Mouse (Mus musculus): Measurements from ENCODE around the gene Hoxb1. TPM values are rescaled to one million over a fixed set of nuclear protein-coding genes. Genes with fewer than 3 reads are reported as not detected.

Hoxb1 gene
- polyA plus RNA-seq, 2 experiments = 0.11 TPM; not detected in 1

GRCm38 (mm10) chr11:96343206-96343745 lies 22.3 kb upstream of the Hoxb1 start:
- no peak for TF ChIP-seq POLR2A (IDR thresholded peaks at IDR 0.05; ENCODE audit: borderline replicate concordance, extremely low read depth, insufficient read depth, insufficient read length)
- 45% methylated on average over 2 of the region's 2 CpGs for WGBS
- Histone ChIP-seq H3K36me3 (ENCODE audit: control insufficient read depth, insufficient read depth, low read length) (no peaks in the 10 kb centered on the region), H3K9me3 (ENCODE audit: control insufficient read depth, low read length) (no peaks in the 10 kb centered on the region), H3K27me3 (ENCODE audit: control insufficient read depth, insufficient read depth, low read length) (peaks cover 97% of the 10 kb centered on the region), H3K9ac (ENCODE audit: low read depth, low read length, severe bottlenecking) (no peak overlapping the region), H3K4me2 (replicated peaks; ENCODE audit: low read depth, low read length, severe bottlenecking) (no peak overlapping the region), H3K27ac (replicated peaks; ENCODE audit: low read depth, low read length) (no peak overlapping the region), H3K4me3 (replicated peaks; ENCODE audit: low read length) (no peak overlapping the region), H3K4me1 (ENCODE audit: control insufficient read depth, insufficient read depth, low read length) (no peaks in the 10 kb centered on the region)
- DNase-seq (ENCODE audit: low spot score) (no peak), ATAC-seq (ENCODE audit: low FRiP score, low read depth) (no peak)

DNA sequence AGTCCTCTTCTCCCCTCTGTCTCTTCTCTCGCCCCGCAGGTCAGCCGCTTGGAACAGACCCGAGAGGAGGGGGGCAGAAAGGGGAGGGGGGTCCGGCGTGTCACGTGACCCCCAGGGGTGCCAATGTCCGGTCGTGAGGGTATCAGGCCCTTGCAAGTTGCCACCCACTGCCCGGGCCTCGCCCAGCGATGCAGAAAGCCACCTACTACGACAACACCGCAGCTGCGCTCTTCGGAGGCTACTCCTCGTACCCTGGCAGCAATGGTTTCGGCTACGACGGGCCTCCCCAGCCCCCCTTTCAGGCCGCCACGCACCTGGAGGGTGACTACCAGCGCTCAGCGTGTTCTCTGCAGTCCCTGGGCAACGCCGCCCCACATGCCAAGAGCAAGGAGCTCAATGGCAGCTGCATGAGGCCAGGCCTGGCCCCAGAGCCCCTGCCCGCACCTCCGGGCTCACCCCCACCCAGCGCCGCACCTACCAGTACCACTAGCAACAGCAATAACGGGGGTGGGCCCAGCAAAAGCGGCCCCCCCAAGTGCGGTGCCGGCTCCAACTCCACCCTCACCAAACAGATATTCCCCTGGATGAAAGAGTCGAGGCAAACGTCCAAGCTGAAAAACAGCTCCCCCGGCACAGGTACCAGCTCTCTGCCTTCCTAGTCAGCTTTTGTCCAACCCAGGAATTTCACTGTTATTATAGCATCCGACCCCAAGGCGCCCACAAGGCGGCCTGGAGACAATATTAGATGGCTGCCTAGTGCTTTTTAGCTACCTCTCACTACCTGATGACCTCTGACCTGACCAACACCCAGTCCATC lies 21.3 kb upstream of the Hoxb1 start:
- Histone ChIP-seq H3K27ac (replicated peaks; ENCODE audit: low read depth, low read length) (0 out of 2 replicates have a peak overlapping the region, but pooled peaks have one; percentile 38), H3K4me1 (ENCODE audit: control insufficient read depth, insufficient read depth, low read length) (no peaks in the 10 kb centered on the region), H3K4me3 (replicated peaks; ENCODE audit: low read length) (no peak overlapping the region), H3K9ac (ENCODE audit: low read depth, low read length, severe bottlenecking) (no peak overlapping the region), H3K36me3 (ENCODE audit: control insufficient read depth, insufficient read depth, low read length) (no peaks in the 10 kb centered on the region), H3K9me3 (ENCODE audit: control insufficient read depth, low read length) (no peaks in the 10 kb centered on the region), H3K27me3 (ENCODE audit: control insufficient read depth, insufficient read depth, low read length) (peaks cover 97% of the 10 kb centered on the region), H3K4me2 (replicated peaks; ENCODE audit: low read depth, low read length, severe bottlenecking) (no peak overlapping the region)
- no peak for DNase-seq (ENCODE audit: low spot score)
- 10% methylated on average over 34 of the region's 40 CpGs for WGBS
- no peak for TF ChIP-seq POLR2A (IDR thresholded peaks at IDR 0.05; ENCODE audit: borderline replicate concordance, extremely low read depth, insufficient read depth, insufficient read length)
- ATAC-seq (ENCODE audit: low FRiP score, low read depth) = no peak

GRCm38 (mm10) chr11:96344878-96345159 lies 20.7 kb upstream of the Hoxb1 start:
- H3K36me3 ChIP-seq (ENCODE audit: control insufficient read depth, insufficient read depth, low read length) = no peaks in the 10 kb centered on the region
- no peak overlapping the region for H3K4me2 ChIP-seq (replicated peaks; ENCODE audit: low read depth, low read length, severe bottlenecking)
- no peaks in the 10 kb centered on the region for H3K9me3 ChIP-seq (ENCODE audit: control insufficient read depth, low read length)
- H3K9ac ChIP-seq (ENCODE audit: low read depth, low read length, severe bottlenecking) = no peak overlapping the region
- WGBS = 6% methylated on average over 6 of the region's 6 CpGs
- peaks cover 97% of the 10 kb centered on the region for H3K27me3 ChIP-seq (ENCODE audit: control insufficient read depth, insufficient read depth, low read length)
- TF ChIP-seq POLR2A (IDR thresholded peaks at IDR 0.05; ENCODE audit: borderline replicate concordance, extremely low read depth, insufficient read depth, insufficient read length) = no peak
- no peaks in the 10 kb centered on the region for H3K4me1 ChIP-seq (ENCODE audit: control insufficient read depth, insufficient read depth, low read length)
- ATAC-seq (ENCODE audit: low FRiP score, low read depth) = no peak
- DNase-seq (ENCODE audit: low spot score) = no peak
- H3K27ac ChIP-seq (replicated peaks; ENCODE audit: low read depth, low read length) = no peak overlapping the region
- peak overlapping the region; percentile 17; the same call in 1 of the 2 replicates for H3K4me3 ChIP-seq (replicated peaks; ENCODE audit: low read length)

- no peak for ATAC-seq (ENCODE audit: low FRiP score, low read depth)
- H3K9me3 ChIP-seq (ENCODE audit: control insufficient read depth, low read length) = no peaks in the 10 kb centered on the region
- WGBS = 2% methylated on average over 39 of the region's 56 CpGs
- H3K4me2 ChIP-seq (replicated peaks; ENCODE audit: low read depth, low read length, severe bottlenecking) = peak overlapping the region; percentile 35
- H3K9ac ChIP-seq (ENCODE audit: low read depth, low read length, severe bottlenecking) = no peak overlapping the region
- DNase-seq (ENCODE audit: low spot score) = no peak
- no peak for TF ChIP-seq POLR2A (IDR thresholded peaks at IDR 0.05; ENCODE audit: borderline replicate concordance, extremely low read depth, insufficient read depth, insufficient read length)
- peaks cover 97% of the 10 kb centered on the region for H3K27me3 ChIP-seq (ENCODE audit: control insufficient read depth, insufficient read depth, low read length)
- no peaks in the 10 kb centered on the region for H3K36me3 ChIP-seq (ENCODE audit: control insufficient read depth, insufficient read depth, low read length)
- no peaks in the 10 kb centered on the region for H3K4me1 ChIP-seq (ENCODE audit: control insufficient read depth, insufficient read depth, low read length)
- no peak overlapping the region for H3K27ac ChIP-seq (replicated peaks; ENCODE audit: low read depth, low read length)
- H3K4me3 ChIP-seq (replicated peaks; ENCODE audit: low read length) = peak overlapping the region; percentile 17
Measured at GRCm38 (mm10) chr11:96345220-96345892, 20.2 kb upstream of the Hoxb1 start.

DNA sequence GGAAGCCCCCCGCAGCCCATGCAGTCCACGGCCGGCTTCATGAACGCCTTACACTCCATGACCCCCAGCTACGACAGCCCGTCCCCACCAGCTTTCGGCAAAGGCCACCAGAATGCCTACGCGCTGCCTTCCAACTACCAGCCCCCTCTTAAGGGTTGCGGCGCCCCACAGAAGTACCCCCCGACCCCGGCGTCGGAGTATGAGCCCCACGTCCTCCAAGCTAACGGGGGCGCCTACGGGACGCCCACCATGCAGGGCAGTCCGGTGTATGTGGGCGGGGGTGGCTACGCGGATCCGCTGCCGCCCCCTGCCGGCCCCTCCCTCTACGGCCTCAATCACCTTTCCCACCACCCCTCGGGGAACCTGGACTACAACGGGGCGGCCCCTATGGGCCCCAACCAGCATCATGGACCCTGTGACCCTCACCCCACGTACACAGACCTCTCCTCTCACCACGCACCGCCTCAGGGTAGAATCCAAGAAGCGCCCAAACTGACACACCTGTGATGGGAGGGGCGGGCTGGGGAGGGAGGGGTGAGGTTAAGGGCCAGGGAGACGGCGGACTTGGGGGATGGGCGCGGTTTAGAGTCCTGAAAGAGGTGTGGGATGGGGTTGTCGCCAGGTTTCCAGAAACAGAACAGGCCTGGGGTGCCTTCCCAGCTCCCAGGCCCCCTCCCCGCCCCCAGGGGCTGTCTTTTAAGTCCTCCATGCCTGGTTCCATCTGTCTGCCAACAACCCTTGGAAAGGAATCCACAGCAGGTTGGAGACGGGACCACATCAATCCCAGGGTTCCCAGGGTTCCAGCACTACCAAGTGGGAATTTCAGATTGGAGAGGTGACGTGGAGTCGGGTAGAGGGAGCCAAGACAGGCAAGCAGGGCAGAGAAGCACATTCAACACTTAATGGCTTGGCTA lies 19.4 kb upstream of the Hoxb1 start:
- Histone ChIP-seq H3K4me1 (ENCODE audit: control insufficient read depth, insufficient read depth, low read length) (no peaks in the 10 kb centered on the region), H3K4me3 (replicated peaks; ENCODE audit: low read length) (peak overlapping the region; percentile 17; the same call in 1 of the 2 replicates), H3K9ac (ENCODE audit: low read depth, low read length, severe bottlenecking) (no peak overlapping the region), H3K9me3 (ENCODE audit: control insufficient read depth, low read length) (no peaks in the 10 kb centered on the region), H3K4me2 (replicated peaks; ENCODE audit: low read depth, low read length, severe bottlenecking) (peak overlapping the region; percentile 35), H3K27ac (replicated peaks; ENCODE audit: low read depth, low read length) (no peak overlapping the region), H3K36me3 (ENCODE audit: control insufficient read depth, insufficient read depth, low read length) (no peaks in the 10 kb centered on the region), H3K27me3 (ENCODE audit: control insufficient read depth, insufficient read depth, low read length) (peaks cover 97% of the 10 kb centered on the region)
- no peak for TF ChIP-seq POLR2A (IDR thresholded peaks at IDR 0.05; ENCODE audit: borderline replicate concordance, extremely low read depth, insufficient read depth, insufficient read length)
- ATAC-seq (ENCODE audit: low FRiP score, low read depth) (no peak), DNase-seq (ENCODE audit: low spot score) (no peak)
- 6% methylated on average over 33 of the region's 45 CpGs for WGBS

All from limb, embryonic 14.5 days (tissue).